Mouse (Mus musculus): Measurements from ENCODE around the gene Vmn1r123.
"Not testable (repeated sequence)": the region's sequence is repeated elsewhere in the genome, so short reads cannot be mapped to it uniquely, and the experiment has no call there.

Vmn1r123 gene

GRCm38 (mm10) chr7:21161885-21162284, at the start of gene Vmn1r123:
Gene Vmn1r123 (plus strand): TSS chr7:21162185.
- not testable (repeated sequence) for DNase-seq

GRCm38 (mm10) chr7:21134028-21134427, 28.0 kb upstream of the Vmn1r123 start, which contains the start of gene Vmn1r122:
Gene Vmn1r122 (minus strand): TSS chr7:21134128.
- DNase-seq: not testable (repeated sequence)

- not testable (repeated sequence) for DNase-seq
Observed at GRCm38 (mm10) chr7:21190323-21190722, 28.3 kb downstream of the Vmn1r123 start, which contains the start of gene Gm5157. Gene Gm5157 (minus strand): TSS chr7:21190423.

All from right cerebral cortex, postnatal 4 days (tissue).